Mouse (Mus musculus): ENCODE measurements around the gene Gsg1l2. TPM values are rescaled to one million over a fixed set of nuclear protein-coding genes. Genes with fewer than 3 reads are reported as not detected.
A peak's percentile ranks its signal among the peaks of the same experiment; 100 is the strongest.

Gsg1l2 gene
- polyA plus RNA-seq, 1 experiment from 2014 or later: not detected

DNA sequence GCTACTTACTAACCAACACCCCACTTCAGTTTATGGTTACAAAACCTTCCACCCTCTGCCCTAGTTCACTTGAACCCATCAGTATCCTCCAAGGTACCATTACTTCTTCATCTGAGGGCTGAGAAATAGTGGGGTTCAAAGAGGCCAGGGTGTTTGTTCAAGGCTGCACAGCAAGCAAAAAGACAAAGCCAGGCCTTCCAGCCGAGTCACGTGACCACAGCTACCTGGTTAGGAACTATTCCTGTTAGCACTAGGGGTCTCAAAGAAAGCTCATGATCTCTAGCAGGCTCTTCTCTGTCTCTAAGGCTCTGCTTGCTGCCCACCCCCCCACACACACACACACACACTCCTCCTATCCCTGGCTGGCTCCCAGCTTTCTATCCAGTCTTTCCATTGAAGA, 2.7 kb upstream of the Gsg1l2 start:
- DNase-seq (ENCODE audit: low spot score) (no peak), ATAC-seq (ENCODE audit: low FRiP score, low TSS enrichment) (no peak)
- H3K4me3 ChIP-seq (ENCODE audit: low read depth, low read length): no peak overlapping the region
- 71% methylated on average over 2 of the region's 2 CpGs for WGBS
- H3K27ac ChIP-seq (replicated peaks): no peak overlapping the region
- no peak overlapping the region for H3K9ac ChIP-seq (ENCODE audit: low read length)
- no peaks in the 10 kb centered on the region for H3K4me1 ChIP-seq (replicated peaks; ENCODE audit: control insufficient read depth, insufficient read depth)
- no peaks in the 10 kb centered on the region for H3K9me3 ChIP-seq (ENCODE audit: control insufficient read depth, low read length)
- no peak overlapping the region for H3K4me2 ChIP-seq (replicated peaks; ENCODE audit: low read depth)
- no peaks in the 10 kb centered on the region for H3K27me3 ChIP-seq (ENCODE audit: control insufficient read depth, insufficient read depth, low read length)
- no peaks in the 10 kb centered on the region for H3K36me3 ChIP-seq (ENCODE audit: control insufficient read depth, insufficient read depth, low read length)
- TF ChIP-seq CTCF (IDR thresholded peaks at IDR 0.05; ENCODE audit: low read depth): no peak
- TF ChIP-seq EP300 (optimal IDR thresholded peaks at IDR 0.05): no peak

- WGBS: 10% methylated on average over 8 of the region's 8 CpGs
- no peaks in the 10 kb centered on the region for H3K4me1 ChIP-seq (replicated peaks; ENCODE audit: control insufficient read depth, insufficient read depth)
- DNase-seq (ENCODE audit: low spot score): peak; percentile 68
- H3K27ac ChIP-seq (replicated peaks): no peak overlapping the region
- H3K4me2 ChIP-seq (replicated peaks; ENCODE audit: low read depth): no peak overlapping the region
- no peak overlapping the region for H3K9ac ChIP-seq (ENCODE audit: low read length)
- no peak for ATAC-seq (ENCODE audit: low FRiP score, low TSS enrichment)
- no peaks in the 10 kb centered on the region for H3K27me3 ChIP-seq (ENCODE audit: control insufficient read depth, insufficient read depth, low read length)
- H3K9me3 ChIP-seq (ENCODE audit: control insufficient read depth, low read length): no peaks in the 10 kb centered on the region
- no peaks in the 10 kb centered on the region for H3K36me3 ChIP-seq (ENCODE audit: control insufficient read depth, insufficient read depth, low read length)
- TF ChIP-seq EP300 (optimal IDR thresholded peaks at IDR 0.05): no peak
- peak; percentile 71 for TF ChIP-seq CTCF (IDR thresholded peaks at IDR 0.05; ENCODE audit: low read depth)
- no peak overlapping the region for H3K4me3 ChIP-seq (ENCODE audit: low read depth, low read length)
Observed at GRCm38 (mm10) chr11:67772577-67772976, 1.8 kb upstream of the Gsg1l2 start.

GRCm38 (mm10) chr11:67790182-67790581, 15.8 kb downstream of the Gsg1l2 start:
- DNase-seq (ENCODE audit: low spot score): no peak
- no peak overlapping the region for H3K27ac ChIP-seq (replicated peaks)
- H3K9me3 ChIP-seq (ENCODE audit: control insufficient read depth, low read length): no peaks in the 10 kb centered on the region
- H3K27me3 ChIP-seq (ENCODE audit: control insufficient read depth, insufficient read depth, low read length): no peaks in the 10 kb centered on the region
- H3K4me1 ChIP-seq (replicated peaks; ENCODE audit: control insufficient read depth, insufficient read depth): no peaks in the 10 kb centered on the region
- no peak overlapping the region for H3K4me2 ChIP-seq (replicated peaks; ENCODE audit: low read depth)
- 68% methylated on average over 11 of the region's 11 CpGs for whole genome bisulfite sequencing
- H3K4me3 ChIP-seq (ENCODE audit: low read depth, low read length): no peak overlapping the region
- H3K36me3 ChIP-seq (ENCODE audit: control insufficient read depth, insufficient read depth, low read length): no peaks in the 10 kb centered on the region
- no peak for TF ChIP-seq CTCF (IDR thresholded peaks at IDR 0.05; ENCODE audit: low read depth)
- TF ChIP-seq EP300 (optimal IDR thresholded peaks at IDR 0.05): no peak
- no peak for ATAC-seq (ENCODE audit: low FRiP score, low TSS enrichment)
- no peak overlapping the region for H3K9ac ChIP-seq (ENCODE audit: low read length)

DNA sequence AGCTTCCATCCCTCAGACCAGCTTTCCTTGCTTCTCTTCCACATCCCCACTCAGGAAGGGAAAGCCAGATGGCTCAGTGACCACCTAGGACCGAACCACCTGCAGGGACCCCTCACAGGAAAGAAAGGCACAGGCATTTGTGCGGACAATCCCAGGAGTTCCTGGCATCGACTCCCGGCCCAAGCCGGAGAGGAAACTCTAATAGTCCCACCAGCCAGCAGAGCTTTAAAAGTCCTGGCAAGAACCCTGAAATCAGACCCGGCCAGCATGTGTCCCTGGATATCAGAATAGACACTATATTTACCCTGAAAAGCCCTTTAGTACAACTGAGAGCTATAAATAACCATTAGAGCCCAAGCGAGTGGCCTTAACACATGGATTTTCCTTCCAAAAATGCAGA, 23.5 kb downstream of the Gsg1l2 start, which contains the start of gene Dhrs7c:
Dhrs7c (plus strand) TSS at position 257 of the 400 bp plus-strand sequence.
- ATAC-seq (ENCODE audit: low FRiP score, low TSS enrichment) (no peak), DNase-seq (ENCODE audit: low spot score) (no peak)
- no peaks in the 10 kb centered on the region for H3K9me3 ChIP-seq (ENCODE audit: control insufficient read depth, low read length)
- H3K27me3 ChIP-seq (ENCODE audit: control insufficient read depth, insufficient read depth, low read length): no peaks in the 10 kb centered on the region
- no peak within 1 kb of the TSS for H3K27ac ChIP-seq (replicated peaks)
- H3K4me3 ChIP-seq (ENCODE audit: low read depth, low read length): no peak within 1 kb of the TSS
- H3K4me2 ChIP-seq (replicated peaks; ENCODE audit: low read depth): no peak within 1 kb of the TSS
- no peaks in the 10 kb centered on the region for H3K36me3 ChIP-seq (ENCODE audit: control insufficient read depth, insufficient read depth, low read length)
- TF ChIP-seq CTCF (IDR thresholded peaks at IDR 0.05; ENCODE audit: low read depth): no peak
- no peaks in the 10 kb centered on the region for H3K4me1 ChIP-seq (replicated peaks; ENCODE audit: control insufficient read depth, insufficient read depth)
- 41% methylated on average over 7 of the region's 7 CpGs for WGBS
- H3K9ac ChIP-seq (ENCODE audit: low read length): no peak within 1 kb of the TSS

GRCm38 (mm10) chr11:67800130-67800723, 25.8 kb downstream of the Gsg1l2 start:
- TF ChIP-seq CTCF (IDR thresholded peaks at IDR 0.05; ENCODE audit: low read depth) (no peak), EP300 (optimal IDR thresholded peaks at IDR 0.05) (no peak)
- Histone ChIP-seq H3K27ac (replicated peaks) (no peak overlapping the region), H3K36me3 (ENCODE audit: control insufficient read depth, insufficient read depth, low read length) (no peaks in the 10 kb centered on the region), H3K9ac (ENCODE audit: low read length) (no peak overlapping the region), H3K4me3 (ENCODE audit: low read depth, low read length) (no peak overlapping the region), H3K4me2 (replicated peaks; ENCODE audit: low read depth) (no peak overlapping the region), H3K9me3 (ENCODE audit: control insufficient read depth, low read length) (no peaks in the 10 kb centered on the region), H3K4me1 (replicated peaks; ENCODE audit: control insufficient read depth, insufficient read depth) (no peaks in the 10 kb centered on the region), H3K27me3 (ENCODE audit: control insufficient read depth, insufficient read depth, low read length) (no peaks in the 10 kb centered on the region)
- DNase-seq (ENCODE audit: low spot score) (no peak), ATAC-seq (ENCODE audit: low FRiP score, low TSS enrichment) (no peak)

- Histone ChIP-seq H3K36me3 (ENCODE audit: control insufficient read depth, insufficient read depth, low read length) (no peaks in the 10 kb centered on the region), H3K27ac (replicated peaks) (no peak overlapping the region), H3K9ac (ENCODE audit: low read length) (no peak overlapping the region), H3K4me1 (replicated peaks; ENCODE audit: control insufficient read depth, insufficient read depth) (no peaks in the 10 kb centered on the region), H3K27me3 (ENCODE audit: control insufficient read depth, insufficient read depth, low read length) (no peaks in the 10 kb centered on the region), H3K4me2 (replicated peaks; ENCODE audit: low read depth) (no peak overlapping the region), H3K4me3 (ENCODE audit: low read depth, low read length) (no peak overlapping the region), H3K9me3 (ENCODE audit: control insufficient read depth, low read length) (no peaks in the 10 kb centered on the region)
- DNase-seq (ENCODE audit: low spot score): no peak
- no peak for TF ChIP-seq EP300 (optimal IDR thresholded peaks at IDR 0.05)
- TF ChIP-seq CTCF (IDR thresholded peaks at IDR 0.05; ENCODE audit: low read depth): no peak
- 53% methylated on average over 8 of the region's 8 CpGs for WGBS
- no peak for ATAC-seq (ENCODE audit: low FRiP score, low TSS enrichment)
Observed at GRCm38 (mm10) chr11:67801169-67801568, 26.8 kb downstream of the Gsg1l2 start.
